Mouse (Mus musculus): ENCODE data around the gene Gp1bb. TPM values are rescaled to one million over a fixed set of nuclear protein-coding genes. Genes with fewer than 3 reads are reported as not detected.

The Gp1bb gene
- not detected for polyA plus RNA-seq (2014; fragmentation: Illumina TruSeq; extraction: RNeasy Lipid Tissue Mini Kit (QIAGEN cat#74804); ENCODE audit: low read depth, low replicate concordance)

DNA sequence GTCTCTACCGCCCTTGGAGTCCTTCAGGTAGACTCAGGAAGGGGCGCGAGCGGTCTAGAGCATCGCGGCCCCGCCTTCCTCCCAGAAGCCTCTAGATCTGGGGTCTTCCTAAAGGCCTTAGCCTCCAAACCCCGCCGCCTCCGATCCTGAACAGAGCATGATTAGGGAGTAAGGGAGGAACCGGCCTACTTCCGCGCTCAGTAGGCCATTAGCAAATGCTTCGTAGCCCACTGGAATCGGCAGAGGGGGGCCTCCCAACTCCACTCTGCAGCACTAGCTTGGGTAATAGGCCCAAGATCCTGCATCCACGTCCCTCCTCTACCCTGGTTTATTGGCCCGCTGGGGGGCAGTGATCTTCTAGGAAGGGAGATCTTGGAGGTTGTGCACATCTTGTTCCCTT is at the start of gene Gp1bb:
Gene Gp1bb, minus strand, starts transcription at position 385 of the 400 bp plus-strand sequence.

GRCm38 (mm10) chr16:18629390-18630231 is 7.4 kb upstream of the Gp1bb start, which contains the start of gene Sept5:
Gene Sept5, minus strand, starts transcription at chr16:18629954.

DNA sequence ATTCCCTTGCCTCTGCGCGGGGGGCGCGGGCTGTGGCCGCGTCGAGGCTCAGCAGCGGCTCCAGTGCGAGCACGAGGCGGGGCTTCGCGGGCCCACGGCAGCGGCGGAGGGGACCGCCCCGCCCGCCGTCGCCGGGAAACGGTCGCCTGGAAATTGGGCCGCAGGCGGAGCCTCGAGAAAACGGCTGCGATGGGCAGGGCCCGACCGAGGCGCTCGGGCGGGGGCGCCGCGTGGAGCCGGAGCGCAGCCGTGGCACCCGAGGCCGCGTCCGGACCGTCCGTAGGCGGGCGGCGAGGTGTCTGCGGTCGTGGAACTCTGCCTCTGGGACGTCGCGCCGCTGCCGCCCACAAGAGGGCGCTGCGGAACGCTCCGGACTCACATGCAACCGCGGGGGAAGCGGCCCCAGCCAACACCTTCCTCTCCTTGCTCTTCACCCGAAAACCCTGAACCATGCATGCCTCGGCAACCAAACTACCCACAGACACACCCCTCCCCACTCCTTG is 4.2 kb upstream of the Gp1bb start, which contains the start of gene Gm49601:
Gene Gm49601, minus strand, starts transcription at position 52 of the 503 bp plus-strand sequence.

DNA sequence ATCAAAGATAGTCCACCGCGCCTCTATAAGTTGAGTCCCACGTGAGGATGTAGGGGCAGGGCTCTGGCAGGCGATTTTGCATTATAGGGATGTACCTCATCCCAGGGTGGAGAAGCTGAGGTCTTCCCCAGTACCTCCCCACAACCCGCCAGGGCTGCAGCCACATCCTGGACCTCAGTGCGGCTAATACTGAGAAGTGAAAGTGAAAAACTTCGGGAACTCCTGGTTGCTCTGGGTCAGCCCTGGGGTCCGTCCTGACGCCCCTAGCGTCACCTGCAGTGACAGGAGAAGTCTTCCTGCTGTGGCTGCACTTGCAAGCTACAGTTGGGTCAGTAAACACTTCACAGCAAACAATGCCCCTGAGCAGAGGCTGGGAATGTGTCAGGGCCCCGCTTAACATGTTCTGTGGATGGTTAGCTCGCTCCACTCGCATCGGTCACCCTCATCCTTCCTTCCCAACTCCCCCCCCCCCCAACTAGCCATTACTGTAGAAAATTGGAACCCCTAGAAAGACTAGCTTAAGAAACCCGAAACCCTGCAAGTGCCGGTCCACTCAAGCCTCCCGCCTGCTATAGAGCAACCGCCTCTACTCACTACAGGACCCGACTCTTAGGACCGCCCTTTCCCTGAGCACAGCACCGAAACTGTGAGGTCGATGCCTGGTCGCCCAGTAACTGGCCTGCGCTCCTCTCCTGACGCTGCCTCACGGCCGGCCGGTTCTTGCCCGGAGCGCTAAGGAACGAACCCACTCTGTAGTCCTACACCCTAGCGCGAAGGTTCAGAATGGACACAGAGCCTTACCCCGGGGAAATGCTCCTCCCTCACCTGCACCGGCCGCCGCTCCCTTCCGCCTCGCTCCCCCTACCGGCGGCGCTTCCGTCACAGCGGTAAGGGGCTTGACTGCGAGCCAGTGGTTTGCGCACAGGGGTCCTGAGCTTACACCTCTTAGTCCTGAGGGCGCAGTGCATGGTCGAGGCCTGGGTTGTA is 32.1 kb downstream of the Gp1bb start, which contains the start of gene Tbx1:
Gene Tbx1, minus strand, starts transcription at position 868 of the 987 bp plus-strand sequence.

Other genes starting within 250 kb of the Gp1bb start
- gene Txnrd2, start 196.0 kb downstream of the Gp1bb start, polyA plus RNA-seq (2014; fragmentation: Illumina TruSeq; extraction: RNeasy Lipid Tissue Mini Kit (QIAGEN cat#74804); ENCODE audit: low read depth, low replicate concordance): 0.88 TPM
- 6.7 TPM for gene Comt, start 195.6 kb downstream of the Gp1bb start, polyA plus RNA-seq (2014; fragmentation: Illumina TruSeq; extraction: RNeasy Lipid Tissue Mini Kit (QIAGEN cat#74804); ENCODE audit: low read depth, low replicate concordance)
- gene Gnb1l, start 123.7 kb downstream of the Gp1bb start, polyA plus RNA-seq (2014; fragmentation: Illumina TruSeq; extraction: RNeasy Lipid Tissue Mini Kit (QIAGEN cat#74804); ENCODE audit: low read depth, low replicate concordance): not detected
- gene Rtl10, start 123.5 kb downstream of the Gp1bb start, polyA plus RNA-seq (2014; fragmentation: Illumina TruSeq; extraction: RNeasy Lipid Tissue Mini Kit (QIAGEN cat#74804); ENCODE audit: low read depth, low replicate concordance): not detected
- gene Tbx1, start 31.7 kb downstream of the Gp1bb start, polyA plus RNA-seq (2014; fragmentation: Illumina TruSeq; extraction: RNeasy Lipid Tissue Mini Kit (QIAGEN cat#74804); ENCODE audit: low read depth, low replicate concordance): 0.35 TPM
- 2.0 TPM for gene Gm49601, start 4.0 kb upstream of the Gp1bb start, polyA plus RNA-seq (2014; fragmentation: Illumina TruSeq; extraction: RNeasy Lipid Tissue Mini Kit (QIAGEN cat#74804); ENCODE audit: low read depth, low replicate concordance)
- gene Sept5, start 7.6 kb upstream of the Gp1bb start, polyA plus RNA-seq (2014; fragmentation: Illumina TruSeq; extraction: RNeasy Lipid Tissue Mini Kit (QIAGEN cat#74804); ENCODE audit: low read depth, low replicate concordance): 1.5 TPM
- not detected for gene Cldn5, start 154.4 kb upstream of the Gp1bb start, polyA plus RNA-seq (2014; fragmentation: Illumina TruSeq; extraction: RNeasy Lipid Tissue Mini Kit (QIAGEN cat#74804); ENCODE audit: low read depth, low replicate concordance)
- gene Ufd1, start 189.4 kb upstream of the Gp1bb start, polyA plus RNA-seq (2014; fragmentation: Illumina TruSeq; extraction: RNeasy Lipid Tissue Mini Kit (QIAGEN cat#74804); ENCODE audit: low read depth, low replicate concordance): 81.4 TPM
- 2.7 TPM for gene Cdc45, start 189.6 kb upstream of the Gp1bb start, polyA plus RNA-seq (2014; fragmentation: Illumina TruSeq; extraction: RNeasy Lipid Tissue Mini Kit (QIAGEN cat#74804); ENCODE audit: low read depth, low replicate concordance)
- 12.2 TPM for gene 2510002D24Rik, start 214.2 kb upstream of the Gp1bb start, polyA plus RNA-seq (2014; fragmentation: Illumina TruSeq; extraction: RNeasy Lipid Tissue Mini Kit (QIAGEN cat#74804); ENCODE audit: low read depth, low replicate concordance)
- not detected for gene Gm28539, start 214.2 kb upstream of the Gp1bb start, polyA plus RNA-seq (2014; fragmentation: Illumina TruSeq; extraction: RNeasy Lipid Tissue Mini Kit (QIAGEN cat#74804); ENCODE audit: low read depth, low replicate concordance)

Measured in sigmoid colon, adult 10 weeks (tissue).